Mouse (Mus musculus): ENCODE results near the gene Olfr393.

Olfr393 gene

GRCm38 (mm10) chr11:73851354-73851753, at the start of gene Olfr393:
Olfr393 (minus strand) TSS chr11:73851454.
- no peak for DNase-seq (ENCODE audit: low spot score in 2 of 2)

GRCm38 (mm10) chr11:73890671-73891070, 39.4 kb upstream of the Olfr393 start, which contains the start of gene Olfr394:
Olfr394 (minus strand) TSS chr11:73890771.
- no peak for DNase-seq (ENCODE audit: low spot score in 2 of 2)

GRCm38 (mm10) chr11:73816949-73817348, 34.3 kb downstream of the Olfr393 start, which contains the start of gene Olfr392:
Olfr392 (minus strand) TSS chr11:73817049.
- no peak for DNase-seq (ENCODE audit: low spot score in 2 of 2)

GRCm38 (mm10) chr11:73802952-73803351, 48.3 kb downstream of the Olfr393 start, which contains the start of gene Olfr391-ps:
Olfr391-ps (minus strand) TSS chr11:73803052.
- no peak for DNase-seq (ENCODE audit: low spot score in 2 of 2)

Measured in urinary bladder, adult 18-20 months (tissue).